Mouse (Mus musculus) limb, embryonic 10.5 days (tissue): Measurements from ENCODE around the gene Mettl22. TPM values are rescaled to one million over a fixed set of nuclear protein-coding genes. Genes with fewer than 3 reads are reported as not detected.

Source experiments
- DNase-seq: peaks from one replicate; pipeline ENCODE4 v3.0.0-alpha.2; 2017; ENCODE audit warnings: low spot score
- H3K27ac ChIP-seq: fragments of 300-500 bp; sonication (generic); 2 replicates; pipeline ENCODE4 v1.5.1; 2016; ENCODE audit warnings: mild to moderate bottlenecking
- H3K27me3 ChIP-seq: fragments of 300-500 bp; sonication (generic); 2 replicates; pipeline ENCODE4 v1.6.1; 2016; ENCODE audit warnings: low read depth, mild to moderate bottlenecking; ENCODE audit not compliant: poor library complexity, severe bottlenecking
- H3K36me3 ChIP-seq: fragments of 300-500 bp; sonication (generic); 2 replicates; pipeline ENCODE4 v1.6.1; 2016; ENCODE audit warnings: mild to moderate bottlenecking, moderate library complexity
- H3K4me1 ChIP-seq: fragments of 300-500 bp; sonication (generic); 2 replicates; pipeline ENCODE4 v1.6.1; 2016
- H3K4me3 ChIP-seq: fragments of 300-500 bp; sonication (generic); 2 replicates; pipeline ENCODE4 v1.5.1; 2016; ENCODE audit warnings: mild to moderate bottlenecking, moderate library complexity
- H3K9me3 ChIP-seq: fragments of 300-500 bp; sonication (generic); replicated peaks from 2 replicates; pipeline ENCODE4 v1.6.1; 2016; ENCODE audit warnings: mild to moderate bottlenecking
- WGBS: fragments of 180-500 bp; shearing (Covaris S2); methylation state at CpG from one replicate; pipeline ENCODE4 v1.1.7; 2016; 5-methylcytosine and 5-hydroxymethylcytosine counted together
- polyA plus RNA-seq: library from polyadenylated mRNA; unstranded; fragments of >200 nt; fragmentation: Nextera tagmentation; extraction: Ambion mirVana; gene quantifications from 2 replicates; pipeline ENCODE4 v1.2.1, GENCODE M21; 2016

The Mettl22 gene
- polyA plus RNA-seq, 1 experiment from 2014 or later = 22.5 TPM

GRCm38 (mm10) chr16:8520525-8520924 is 49.9 kb downstream of the Mettl22 start:
- Histone ChIP-seq H3K36me3 (no peaks in the 10 kb centered on the region), H3K9me3 (no peaks in the 10 kb centered on the region), H3K4me1 (peaks cover 18% of the 10 kb centered on the region), H3K4me3 (no peak overlapping the region), H3K27ac (no peak overlapping the region), H3K27me3 (peaks cover 8% of the 10 kb centered on the region; the same call in 1 of the 2 replicates)
- no peak for DNase-seq
- WGBS = 85% methylated on average over 5 of the region's 5 CpGs

GRCm38 (mm10) chr16:8521322-8521721 is 50.7 kb downstream of the Mettl22 start:
- H3K27me3 ChIP-seq = no peaks in the 10 kb centered on the region
- H3K27ac ChIP-seq = no peak overlapping the region
- WGBS = 84% methylated on average over 4 of the region's 4 CpGs
- H3K4me1 ChIP-seq = peaks cover 21% of the 10 kb centered on the region
- H3K9me3 ChIP-seq = no peaks in the 10 kb centered on the region
- H3K36me3 ChIP-seq = no peaks in the 10 kb centered on the region
- no peak for DNase-seq
- H3K4me3 ChIP-seq = no peak overlapping the region

- no peak for DNase-seq
- Histone ChIP-seq H3K4me3 (no peak overlapping the region), H3K36me3 (no peaks in the 10 kb centered on the region), H3K4me1 (peaks cover 21% of the 10 kb centered on the region), H3K27ac (peak overlapping the region; percentile 75), H3K9me3 (no peaks in the 10 kb centered on the region), H3K27me3 (no peaks in the 10 kb centered on the region)
- WGBS = 54% methylated on average over 11 of the region's 11 CpGs
These were observed 53.0 kb downstream of the Mettl22 start for GRCm38 (mm10) chr16:8523480-8524144.

GRCm38 (mm10) chr16:8524163-8524847 is 53.7 kb downstream of the Mettl22 start:
- WGBS = 72% methylated on average over 16 of the region's 16 CpGs
- no peak for DNase-seq

DNA sequence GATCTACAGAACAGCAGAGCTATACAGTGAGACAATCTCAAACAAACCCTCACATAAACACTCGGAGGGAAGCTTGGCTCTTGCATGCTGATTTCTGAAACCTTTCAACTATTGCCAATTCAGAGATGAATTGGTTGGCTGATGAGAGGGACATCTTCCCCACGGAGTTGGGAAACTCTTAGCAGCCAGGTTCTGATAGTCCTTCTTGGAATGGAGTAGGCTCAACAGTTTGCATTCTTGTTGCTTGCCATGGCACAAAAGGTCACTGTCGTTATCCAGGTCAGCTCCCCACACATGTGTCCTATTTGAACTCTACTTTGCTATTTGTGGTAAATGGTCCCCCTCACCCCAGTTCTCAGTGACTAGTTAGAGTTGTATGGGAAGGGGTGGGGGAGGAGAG is 54.7 kb downstream of the Mettl22 start:
- Histone ChIP-seq H3K9me3 (no peaks in the 10 kb centered on the region), H3K36me3 (no peaks in the 10 kb centered on the region), H3K27ac (no peak overlapping the region), H3K4me1 (peaks cover 25% of the 10 kb centered on the region), H3K27me3 (no peaks in the 10 kb centered on the region), H3K4me3 (no peak overlapping the region)
- DNase-seq = no peak
- WGBS = 78% methylated on average over 3 of the region's 3 CpGs

More at GRCm38 (mm10) chr16:8524163-8524847, 53.7 kb downstream of the Mettl22 start:
- Histone ChIP-seq H3K4me3 (no peak overlapping the region), H3K9me3 (no peaks in the 10 kb centered on the region), H3K36me3 (no peaks in the 10 kb centered on the region), H3K27ac (peak overlapping the region; percentile 75), H3K4me1 (peaks cover 21% of the 10 kb centered on the region), H3K27me3 (no peaks in the 10 kb centered on the region)

DNA sequence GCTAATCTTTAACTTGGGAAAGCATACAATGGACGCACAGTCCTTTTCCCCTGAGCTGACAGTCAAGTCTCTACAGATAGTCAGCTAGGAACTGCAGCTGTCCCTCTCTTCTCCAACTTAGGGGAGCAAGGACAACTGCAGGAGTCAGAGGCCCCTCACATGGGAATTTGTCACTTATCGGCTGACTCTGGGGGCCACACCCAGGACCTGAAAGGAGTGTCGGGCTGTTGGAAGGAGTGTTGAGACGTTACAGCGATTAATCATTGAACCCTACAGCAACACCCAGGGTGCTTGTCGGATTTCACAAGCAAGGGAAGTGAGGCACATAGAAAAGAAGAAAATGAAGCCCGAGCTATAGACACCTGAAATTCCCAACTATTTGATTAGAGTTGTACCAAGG is 55.3 kb downstream of the Mettl22 start:
- WGBS = 64% methylated on average over 7 of the region's 7 CpGs
- H3K9me3 ChIP-seq = no peaks in the 10 kb centered on the region
- DNase-seq = no peak
- peaks cover 25% of the 10 kb centered on the region for H3K4me1 ChIP-seq
- no peaks in the 10 kb centered on the region for H3K27me3 ChIP-seq
- no peak overlapping the region for H3K27ac ChIP-seq
- H3K36me3 ChIP-seq = no peaks in the 10 kb centered on the region
- H3K4me3 ChIP-seq = no peak overlapping the region

GRCm38 (mm10) chr16:8529389-8529788 is 58.8 kb downstream of the Mettl22 start:
- Histone ChIP-seq H3K4me1 (peaks cover 9% of the 10 kb centered on the region; the same call in 1 of the 2 replicates), H3K27ac (no peak overlapping the region), H3K36me3 (no peaks in the 10 kb centered on the region), H3K27me3 (no peaks in the 10 kb centered on the region), H3K9me3 (no peaks in the 10 kb centered on the region), H3K4me3 (no peak overlapping the region)
- no peak for DNase-seq
- WGBS = 97% methylated on average over 1 of the region's 1 CpGs

- no peaks in the 10 kb centered on the region for H3K27me3 ChIP-seq
- no peak for DNase-seq
- no peak overlapping the region for H3K27ac ChIP-seq
- H3K4me1 ChIP-seq = 0 out of 2 replicates have a peak, but pooled peaks cover 6% of the 10 kb centered on the region
- no peak overlapping the region for H3K4me3 ChIP-seq
- no peaks in the 10 kb centered on the region for H3K9me3 ChIP-seq
- H3K36me3 ChIP-seq = no peaks in the 10 kb centered on the region
- WGBS = 84% methylated on average over 14 of the region's 14 CpGs
These were observed 59.4 kb downstream of the Mettl22 start for GRCm38 (mm10) chr16:8530018-8530417.

DNA sequence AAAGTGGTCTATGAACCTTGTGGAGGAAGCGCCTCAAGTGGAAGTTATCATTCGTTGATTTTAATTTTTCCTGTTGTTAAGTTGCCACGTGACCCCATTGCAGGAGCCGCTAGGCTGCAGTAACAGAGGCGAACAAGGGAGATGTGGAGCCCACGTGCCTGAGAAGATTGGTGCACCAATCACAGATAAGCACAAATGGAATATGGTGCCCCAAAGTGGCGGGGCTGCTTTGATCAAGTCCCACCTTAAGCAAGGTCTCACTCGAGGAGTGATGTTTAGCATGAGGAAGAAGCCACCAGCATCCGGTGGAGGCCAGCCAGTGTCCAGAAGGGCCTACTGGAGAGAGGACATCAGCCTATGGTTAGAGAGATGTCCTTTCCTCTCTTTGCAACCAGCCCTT is 61.9 kb downstream of the Mettl22 start:
- Histone ChIP-seq H3K36me3 (no peaks in the 10 kb centered on the region), H3K27ac (no peak overlapping the region), H3K4me3 (no peak overlapping the region), H3K9me3 (no peaks in the 10 kb centered on the region), H3K27me3 (no peaks in the 10 kb centered on the region), H3K4me1 (0 out of 2 replicates have a peak, but pooled peaks cover 3% of the 10 kb centered on the region)
- 91% methylated on average over 9 of the region's 9 CpGs for WGBS
- no peak for DNase-seq

DNA sequence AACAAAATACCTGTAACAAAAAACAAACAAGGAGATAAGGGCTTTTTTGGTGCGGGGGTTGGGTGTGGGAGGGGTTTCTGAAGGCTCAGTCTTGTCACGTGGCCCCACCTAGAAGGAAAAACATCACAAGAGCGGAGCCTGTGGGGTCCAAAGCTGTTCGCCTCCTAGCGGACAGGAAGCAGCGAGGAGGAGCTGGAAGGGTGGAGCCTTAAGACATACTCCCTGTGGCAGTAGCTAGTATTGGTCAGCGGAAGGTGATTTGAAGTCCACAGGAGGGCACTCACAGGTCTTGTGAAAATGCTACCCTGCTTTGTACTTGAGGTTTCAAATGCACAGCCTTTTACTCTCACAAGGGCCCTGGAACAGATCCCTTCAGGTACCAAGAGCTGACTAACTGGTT is 62.3 kb downstream of the Mettl22 start:
- 0 out of 2 replicates have a peak, but pooled peaks cover 3% of the 10 kb centered on the region for H3K4me1 ChIP-seq
- 60% methylated on average over 7 of the region's 7 CpGs for WGBS
- H3K27me3 ChIP-seq = no peaks in the 10 kb centered on the region
- no peak for DNase-seq
- H3K9me3 ChIP-seq = no peaks in the 10 kb centered on the region
- no peaks in the 10 kb centered on the region for H3K36me3 ChIP-seq
- no peak overlapping the region for H3K4me3 ChIP-seq
- H3K27ac ChIP-seq = no peak overlapping the region

- H3K9me3 ChIP-seq = no peaks in the 10 kb centered on the region
- H3K27me3 ChIP-seq = no peaks in the 10 kb centered on the region
- H3K27ac ChIP-seq = no peak overlapping the region
- no peak for DNase-seq
- peaks cover 4% of the 10 kb centered on the region; the same call in 1 of the 2 replicates for H3K4me1 ChIP-seq
- H3K36me3 ChIP-seq = no peaks in the 10 kb centered on the region
- H3K4me3 ChIP-seq = no peak overlapping the region
- WGBS = 86% methylated on average over 6 of the region's 6 CpGs
These were observed 62.9 kb downstream of the Mettl22 start for GRCm38 (mm10) chr16:8533477-8533876.

- 92% methylated on average over 11 of the region's 11 CpGs for WGBS
- H3K4me3 ChIP-seq = no peak overlapping the region
These were observed 64.0 kb downstream of the Mettl22 start for GRCm38 (mm10) chr16:8534466-8535200.

DNA sequence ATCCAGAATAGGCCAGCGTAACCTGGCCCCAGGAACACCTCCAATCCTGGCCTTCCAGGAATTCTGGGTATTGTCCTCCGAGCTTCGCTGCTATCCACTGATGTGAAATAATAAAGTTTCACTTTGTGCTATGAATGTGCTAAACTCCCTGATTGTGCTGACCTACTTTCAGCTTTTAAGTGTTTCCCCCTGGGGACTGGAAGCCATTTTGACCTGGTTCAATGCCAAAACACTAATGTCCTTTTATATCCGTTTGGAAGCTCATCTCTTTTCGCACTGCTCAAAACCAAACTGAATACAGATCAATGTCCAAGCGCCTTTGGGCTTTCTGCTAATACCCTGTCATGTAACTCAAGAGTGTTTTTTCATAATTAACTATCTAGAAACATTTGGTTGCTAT is 64.8 kb downstream of the Mettl22 start:
- DNase-seq = no peak
- H3K4me1 ChIP-seq = peaks cover 19% of the 10 kb centered on the region
- no peaks in the 10 kb centered on the region for H3K36me3 ChIP-seq
- no peaks in the 10 kb centered on the region for H3K9me3 ChIP-seq
- no peak overlapping the region for H3K4me3 ChIP-seq
- 94% methylated on average over 6 of the region's 6 CpGs for WGBS
- H3K27ac ChIP-seq = no peak overlapping the region
- no peaks in the 10 kb centered on the region for H3K27me3 ChIP-seq

More at GRCm38 (mm10) chr16:8534466-8535200, 64.0 kb downstream of the Mettl22 start:
- Histone ChIP-seq H3K27me3 (no peaks in the 10 kb centered on the region), H3K4me1 (peaks cover 15% of the 10 kb centered on the region), H3K9me3 (no peaks in the 10 kb centered on the region), H3K27ac (no peak overlapping the region), H3K36me3 (no peaks in the 10 kb centered on the region)
- no peak for DNase-seq
